Mouse (Mus musculus) embryonic facial prominence, embryonic 14.5 days (tissue): Measurements from ENCODE around the gene Gabarapl1. TPM values are rescaled to one million over a fixed set of nuclear protein-coding genes. Genes with fewer than 3 reads are reported as not detected.

Experiments
- ATAC-seq: fragments of 200-750 bp; cut with Nextera tagmentation; 2 replicates; pipeline ENCODE4 v1.8.0; 2017; ENCODE audit warnings: low read depth, moderate number of reproducible peaks, moderate TSS enrichment
- DNase-seq: peaks from one replicate; pipeline ENCODE4 v3.0.0-alpha.2; 2015; ENCODE audit warnings: low spot score
- H3K27ac ChIP-seq: fragments of 300-500 bp; sonication (generic); replicated peaks from 2 replicates; pipeline ENCODE4 v1.5.1; 2014; ENCODE audit warnings: low read depth, mild to moderate bottlenecking, low read length, moderate library complexity
- H3K27me3 ChIP-seq: fragments of 300-500 bp; sonication (generic); replicated peaks from 2 replicates; pipeline ENCODE4 v1.6.1; 2014; ENCODE audit warnings: low read length; ENCODE audit not compliant: control insufficient read depth, insufficient read depth
- H3K36me3 ChIP-seq: fragments of 300-500 bp; sonication (generic); 2 replicates; pipeline ENCODE4 v1.6.1; 2014; ENCODE audit warnings: low read length, mixed read lengths; ENCODE audit not compliant: control insufficient read depth, insufficient read depth
- H3K4me1 ChIP-seq: fragments of 300-500 bp; sonication (generic); 2 replicates; pipeline ENCODE4 v1.6.1; 2014; ENCODE audit warnings: antibody characterized with exemption, low read length; ENCODE audit not compliant: control insufficient read depth, insufficient read depth
- H3K4me2 ChIP-seq: fragments of 300-500 bp; sonication (generic); 2 replicates; pipeline ENCODE4 v1.6.1; 2014; ENCODE audit warnings: low read depth, mild to moderate bottlenecking, low read length, moderate library complexity, mixed read lengths
- H3K4me3 ChIP-seq: fragments of 300-500 bp; sonication (generic); 2 replicates; pipeline ENCODE4 v1.5.1; 2014; ENCODE audit warnings: low read depth, mild to moderate bottlenecking, low read length
- H3K9ac ChIP-seq: fragments of 300-500 bp; sonication (generic); 2 replicates; pipeline ENCODE4 v1.6.1; 2014; ENCODE audit warnings: low read depth, mild to moderate bottlenecking, low read length, moderate library complexity, mixed read lengths
- H3K9me3 ChIP-seq: fragments of 300-500 bp; sonication (generic); 2 replicates; pipeline ENCODE4 v1.6.1; 2016; ENCODE audit warnings: low read length; ENCODE audit not compliant: control insufficient read depth
- WGBS: fragments of 180-500 bp; shearing (Covaris S2); extraction: QIAGEN DNeasy Blood & Tissue Kit; methylation state at CpG from one replicate; pipeline ENCODE4 v1.1.7; 2014; 5-methylcytosine and 5-hydroxymethylcytosine counted together
- polyA plus RNA-seq: library from polyadenylated mRNA; unstranded; fragments of >200 nt; fragmentation: Nextera tagmentation; extraction: Ambion mirVana; gene quantifications from 2 replicates; pipeline ENCODE4 v1.2.1, GENCODE M21; 2014

Gabarapl1 gene
- polyA plus RNA-seq, 1 experiment from 2014 or later = 19.8 TPM

GRCm38 (mm10) chr6:129577605-129578004 lies 44.6 kb downstream of the Gabarapl1 start, which contains the start of gene Klre1:
Gene Klre1, plus strand, starts transcription at chr6:129577905.
- Histone ChIP-seq H3K9me3 (no peaks in the 10 kb centered on the region), H3K27ac (no peak within 1 kb of the TSS), H3K36me3 (no peaks in the 10 kb centered on the region), H3K27me3 (no peaks in the 10 kb centered on the region), H3K4me1 (no peaks in the 10 kb centered on the region), H3K4me2 (no peak within 1 kb of the TSS), H3K9ac (no peak within 1 kb of the TSS), H3K4me3 (no peak within 1 kb of the TSS)
- ATAC-seq (no peak), DNase-seq (no peak)
- WGBS = 90% methylated on average over 8 of the region's 8 CpGs

DNA sequence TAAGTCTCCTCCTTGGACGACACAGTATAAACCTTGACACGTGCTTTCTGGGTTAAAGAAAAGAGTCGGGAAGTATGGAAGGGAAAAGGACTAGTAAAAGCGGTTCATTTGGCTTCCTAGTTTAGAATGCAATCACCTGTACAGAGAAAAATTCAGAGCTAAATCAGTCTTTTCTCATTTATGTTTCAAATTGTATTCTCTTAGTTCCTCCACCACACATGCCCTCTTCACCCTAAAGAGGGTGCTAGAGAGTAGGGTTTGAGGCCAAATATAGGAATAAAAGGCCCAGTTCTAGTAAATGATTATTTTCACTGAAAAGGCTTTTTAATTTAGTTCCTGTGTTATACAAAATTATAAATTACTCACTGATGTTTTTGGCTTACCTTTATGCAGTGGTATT lies 48.3 kb downstream of the Gabarapl1 start:
- H3K27me3 ChIP-seq = no peaks in the 10 kb centered on the region
- H3K36me3 ChIP-seq = no peaks in the 10 kb centered on the region
- H3K27ac ChIP-seq = no peak overlapping the region
- no peak for ATAC-seq
- 69% methylated on average over 4 of the region's 4 CpGs for whole genome bisulfite sequencing
- H3K4me1 ChIP-seq = no peaks in the 10 kb centered on the region
- H3K9me3 ChIP-seq = no peaks in the 10 kb centered on the region
- no peak overlapping the region for H3K4me3 ChIP-seq
- H3K4me2 ChIP-seq = no peak overlapping the region
- H3K9ac ChIP-seq = no peak overlapping the region
- no peak for DNase-seq

DNA sequence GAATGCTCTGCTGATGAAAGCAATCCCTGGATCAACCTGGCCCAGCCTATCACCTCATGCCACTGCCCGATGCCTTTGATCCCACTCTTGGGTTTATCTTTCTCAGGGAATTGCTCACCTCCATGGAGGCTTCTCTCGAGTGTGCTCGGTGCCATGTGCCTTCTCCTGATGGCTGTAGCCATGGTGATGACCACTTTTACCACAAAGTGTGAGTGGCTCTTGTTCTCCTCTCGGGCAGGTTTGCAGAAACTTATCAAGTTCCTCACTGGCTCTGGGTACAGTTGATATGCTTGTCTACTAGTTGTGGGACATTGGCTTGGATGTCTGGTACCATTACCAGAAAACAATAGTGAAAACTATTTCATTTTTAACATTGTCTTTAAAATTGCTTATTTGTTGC lies 48.9 kb downstream of the Gabarapl1 start:
- no peaks in the 10 kb centered on the region for H3K27me3 ChIP-seq
- no peaks in the 10 kb centered on the region for H3K9me3 ChIP-seq
- H3K4me1 ChIP-seq = no peaks in the 10 kb centered on the region
- no peak overlapping the region for H3K4me2 ChIP-seq
- H3K36me3 ChIP-seq = no peaks in the 10 kb centered on the region
- no peak overlapping the region for H3K4me3 ChIP-seq
- no peak for ATAC-seq
- WGBS = 81% methylated on average over 4 of the region's 4 CpGs
- no peak overlapping the region for H3K9ac ChIP-seq
- no peak for DNase-seq
- H3K27ac ChIP-seq = no peak overlapping the region

DNA sequence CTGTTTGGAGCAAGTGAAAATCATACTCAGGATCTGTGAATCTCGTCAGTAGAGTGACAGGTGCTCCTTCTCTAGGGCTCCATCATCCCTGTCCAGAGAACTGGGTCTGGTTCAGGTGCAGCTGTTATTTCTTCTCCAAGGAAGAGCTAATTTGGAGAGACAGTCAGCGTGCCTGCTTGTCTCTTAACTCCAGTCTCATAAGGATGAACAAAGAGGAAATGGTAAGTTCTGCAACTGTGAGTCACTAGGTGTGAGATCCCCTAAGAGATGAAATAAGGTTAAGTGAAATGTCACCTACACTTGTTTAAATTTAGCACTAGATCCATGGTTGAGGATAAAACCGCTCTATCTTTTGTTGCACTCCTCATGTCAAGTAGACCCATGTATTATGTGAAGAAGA lies 50.1 kb downstream of the Gabarapl1 start:
- H3K36me3 ChIP-seq = no peaks in the 10 kb centered on the region
- H3K9me3 ChIP-seq = no peaks in the 10 kb centered on the region
- ATAC-seq = no peak
- 73% methylated on average over 3 of the region's 3 CpGs for WGBS
- no peak for DNase-seq
- H3K4me3 ChIP-seq = no peak overlapping the region
- H3K9ac ChIP-seq = no peak overlapping the region
- H3K27me3 ChIP-seq = no peaks in the 10 kb centered on the region
- no peak overlapping the region for H3K27ac ChIP-seq
- H3K4me1 ChIP-seq = no peaks in the 10 kb centered on the region
- H3K4me2 ChIP-seq = no peak overlapping the region

- WGBS = 78% methylated on average over 3 of the region's 3 CpGs
- Histone ChIP-seq H3K9ac (no peak within 1 kb of the TSS), H3K27ac (no peak within 1 kb of the TSS), H3K27me3 (no peaks in the 10 kb centered on the region), H3K4me1 (no peaks in the 10 kb centered on the region), H3K36me3 (no peaks in the 10 kb centered on the region), H3K4me3 (no peak within 1 kb of the TSS), H3K9me3 (no peaks in the 10 kb centered on the region), H3K4me2 (no peak within 1 kb of the TSS)
- DNase-seq = no peak
- no peak for ATAC-seq
Observed at GRCm38 (mm10) chr6:129591508-129591907, 58.5 kb downstream of the Gabarapl1 start, which contains the start of gene Klrd1. Gene Klrd1, plus strand, starts transcription at chr6:129591782.

Other genes with a start within 250 kb of the Gabarapl1 start
- gene 4922502D21Rik, start 201.4 kb upstream of the Gabarapl1 start, polyA plus RNA-seq = 0.17 TPM in 1 of 2 replicates, not detected in the other
- 1.9 and 3.0 TPM in 2 replicates for gene Clec12a, start 190.5 kb upstream of the Gabarapl1 start, polyA plus RNA-seq
- 0.21 TPM in 1 of 2 replicates, not detected in the other for gene Clec12b, start 147.3 kb upstream of the Gabarapl1 start, polyA plus RNA-seq
- 1.6 and 2.2 TPM in 2 replicates for gene Clec1b, start 135.9 kb upstream of the Gabarapl1 start, polyA plus RNA-seq
- 0.17 and 0.24 TPM in 2 replicates for gene Clec9a, start 124.3 kb upstream of the Gabarapl1 start, polyA plus RNA-seq
- 2.7 and 4.3 TPM in 2 replicates for gene Clec1a, start 81.2 kb upstream of the Gabarapl1 start, polyA plus RNA-seq
- gene Olr1, start 26.0 kb upstream of the Gabarapl1 start, polyA plus RNA-seq = 0.06 TPM in 1 of 2 replicates, not detected in the other
- gene Tmem52b, start 20.6 kb upstream of the Gabarapl1 start, polyA plus RNA-seq = not detected in 2 replicates
- gene Klre1, start 44.7 kb downstream of the Gabarapl1 start, polyA plus RNA-seq = not detected in 2 replicates
- 0.26 and 2.4 TPM in 2 replicates for gene Klrd1, start 58.6 kb downstream of the Gabarapl1 start, polyA plus RNA-seq
- gene Klrk1, start 90.7 kb downstream of the Gabarapl1 start, polyA plus RNA-seq = 0.06 TPM in 1 of 2 replicates, not detected in the other
- not detected in 2 replicates for gene Klrc3, start 110.2 kb downstream of the Gabarapl1 start, polyA plus RNA-seq
- not detected in 2 replicates for gene Klrc2, start 127.5 kb downstream of the Gabarapl1 start, polyA plus RNA-seq
- not detected in 2 replicates for gene Klrc1, start 145.8 kb downstream of the Gabarapl1 start, polyA plus RNA-seq
- not detected in 2 replicates for gene Klri1, start 184.0 kb downstream of the Gabarapl1 start, polyA plus RNA-seq
- not detected in 2 replicates for gene Klri2, start 207.3 kb downstream of the Gabarapl1 start, polyA plus RNA-seq